Mouse (Mus musculus): ENCODE measurements at regions not wholly inside any gene's neighbourhood (a gene's known extent, or its start where the extent isn't known, plus 50 kb on each side); places are given as distances from the start of the nearest gene placed in this dataset.

GRCm38 (mm10) chr3:104327829-104328228, 107.7 kb upstream of the Magi3 start:
- TF ChIP-seq CHD2 (IDR thresholded peaks at IDR 0.05; ENCODE audit: low read depth, low read length), result no peak
- TF ChIP-seq ZC3H11A (IDR thresholded peaks at IDR 0.05; ENCODE audit: borderline replicate concordance, low read depth, low read length), result no peak
- no peak for TF ChIP-seq ZNF384 (IDR thresholded peaks at IDR 0.05; ENCODE audit: low read depth, low read length)
